Mouse (Mus musculus) lung, adult 2 months (tissue): ENCODE measurements around the gene Iqce. TPM values are rescaled to one million over a fixed set of nuclear protein-coding genes. Genes with fewer than 3 reads are reported as not detected.

Experiments used
- DNase-seq: peaks from one replicate; pipeline ENCODE4 v3.0.0; 2022
- H3K4me1 ChIP-seq: fragments of 200-500 bp; 2 replicates; pipeline ENCODE4 v1.6.1; 2011; ENCODE audit warnings: low read length; ENCODE audit not compliant: control insufficient read depth, insufficient read depth
- H3K4me3 ChIP-seq: fragments of 200-500 bp; replicated peaks from 2 replicates; pipeline ENCODE3; 2011; ENCODE audit warnings: low read depth, mild to moderate bottlenecking, control low read depth, low read length; ENCODE audit errors: extremely low read depth
- CTCF ChIP-seq: fragments of 200-500 bp; IDR thresholded peaks from 2 replicates; pipeline ENCODE4 v1.5.1; 2011; ENCODE audit warnings: mild to moderate bottlenecking, low read length, control low read depth; ENCODE audit not compliant: insufficient read depth
- POLR2A ChIP-seq: fragments of 200-500 bp; IDR thresholded peaks from 2 replicates; pipeline ENCODE4 v1.6.1; 2011; ENCODE audit warnings: low read depth, mild to moderate bottlenecking, control low read depth, low read length, borderline replicate concordance; ENCODE audit errors: extremely low read depth
- WGBS: fragments of 180-500 bp; shearing (Covaris S2); methylation state at CpG from one replicate; pipeline ENCODE4 v1.1.7; 2018; 5-methylcytosine and 5-hydroxymethylcytosine counted together
- polyA plus RNA-seq: library from polyadenylated mRNA; depleted of rRNA; stranded (reverse); fragments of >200 nt; gene quantifications from 2 replicates; pipeline ENCODE4 v1.2.3, GENCODE M21; 2012

The Iqce gene
- polyA plus RNA-seq, 1 experiment: 21.8 TPM

- TF ChIP-seq POLR2A (no peak), CTCF (peak; percentile 34; the same call in 1 of the 2 replicates)
- H3K4me1 ChIP-seq: peaks cover 7% of the 10 kb centered on the region
- no peak for DNase-seq
- H3K4me3 ChIP-seq: no peak overlapping the region
- WGBS: 70% methylated on average over 4 of the region's 4 CpGs
These were observed 30.0 kb upstream of the Iqce start for GRCm38 (mm10) chr5:140732195-140732594.

- 80% methylated on average over 11 of the region's 11 CpGs for WGBS
- DNase-seq: no peak
- no peak overlapping the region for H3K4me3 ChIP-seq
- peaks cover 7% of the 10 kb centered on the region for H3K4me1 ChIP-seq
- no peak for TF ChIP-seq CTCF
- TF ChIP-seq POLR2A: no peak
These were observed 29.0 kb upstream of the Iqce start for GRCm38 (mm10) chr5:140731040-140731797.

- Histone ChIP-seq H3K4me3 (no peak overlapping the region), H3K4me1 (no peaks in the 10 kb centered on the region)
- WGBS: 73% methylated on average over 17 of the region's 17 CpGs
- no peak for DNase-seq
- no peak for TF ChIP-seq CTCF
- no peak for TF ChIP-seq POLR2A
These were observed 25.0 kb upstream of the Iqce start for GRCm38 (mm10) chr5:140726946-140727740.

GRCm38 (mm10) chr5:140726062-140726839, 24.1 kb upstream of the Iqce start:
- H3K4me1 ChIP-seq: no peaks in the 10 kb centered on the region
- no peak for TF ChIP-seq POLR2A
- no peak for TF ChIP-seq CTCF
- no peak for DNase-seq
- H3K4me3 ChIP-seq: no peak overlapping the region
- 88% methylated on average over 7 of the region's 7 CpGs for WGBS

- WGBS: 65% methylated on average over 13 of the region's 13 CpGs
- TF ChIP-seq CTCF: no peak
- no peak for TF ChIP-seq POLR2A
- no peak for DNase-seq
- Histone ChIP-seq H3K4me1 (no peaks in the 10 kb centered on the region), H3K4me3 (no peak within 1 kb of the TSS)
These were observed 21.6 kb upstream of the Iqce start, which contains the start of gene Amz1 for GRCm38 (mm10) chr5:140723822-140724221. Gene Amz1, plus strand, starts transcription at chr5:140724127.

GRCm38 (mm10) chr5:140722121-140722520, 19.9 kb upstream of the Iqce start:
- no peak for TF ChIP-seq POLR2A
- no peak for TF ChIP-seq CTCF
- no peak for DNase-seq
- 53% methylated on average over 3 of the region's 3 CpGs for WGBS
- Histone ChIP-seq H3K4me1 (no peaks in the 10 kb centered on the region), H3K4me3 (no peak overlapping the region)

GRCm38 (mm10) chr5:140720773-140721172, 18.6 kb upstream of the Iqce start:
- Histone ChIP-seq H3K4me1 (no peaks in the 10 kb centered on the region), H3K4me3 (no peak overlapping the region)
- TF ChIP-seq POLR2A (no peak), CTCF (no peak)
- 68% methylated on average over 7 of the region's 7 CpGs for WGBS
- no peak for DNase-seq

- Histone ChIP-seq H3K4me3 (no peak overlapping the region), H3K4me1 (peaks cover 2% of the 10 kb centered on the region; the same call in 1 of the 2 replicates)
- no peak for DNase-seq
- WGBS: 72% methylated on average over 5 of the region's 5 CpGs
- TF ChIP-seq POLR2A: no peak
- TF ChIP-seq CTCF: no peak
These were observed 8.9 kb upstream of the Iqce start for GRCm38 (mm10) chr5:140711040-140711439.

- TF ChIP-seq POLR2A (no peak), CTCF (no peak)
- DNase-seq: no peak
- peaks cover 10% of the 10 kb centered on the region; the same call in 1 of the 2 replicates for H3K4me1 ChIP-seq
- no peak overlapping the region for H3K4me3 ChIP-seq
- 86% methylated on average over 6 of the region's 6 CpGs for WGBS
These were observed 8.1 kb upstream of the Iqce start for GRCm38 (mm10) chr5:140710315-140710714.
